Mouse (Mus musculus) liver, postnatal 0 days (tissue): ENCODE measurements at regions not wholly inside any gene's neighbourhood (a gene's known extent, or its start where the extent isn't known, plus 50 kb on each side); places are given as distances from the start of the nearest gene placed in this dataset.

Experiments
- CTCF ChIP-seq: sonication (generic); IDR thresholded peaks from 2 replicates; pipeline ENCODE4 v1.5.1; 2016; ENCODE audit warnings: antibody characterized with exemption, low read depth
- EP300 ChIP-seq: IDR thresholded peaks from 2 replicates; pipeline ENCODE4 v1.6.1; 2016; ENCODE audit warnings: antibody characterized with exemption, low read depth, mild to moderate bottlenecking

DNA sequence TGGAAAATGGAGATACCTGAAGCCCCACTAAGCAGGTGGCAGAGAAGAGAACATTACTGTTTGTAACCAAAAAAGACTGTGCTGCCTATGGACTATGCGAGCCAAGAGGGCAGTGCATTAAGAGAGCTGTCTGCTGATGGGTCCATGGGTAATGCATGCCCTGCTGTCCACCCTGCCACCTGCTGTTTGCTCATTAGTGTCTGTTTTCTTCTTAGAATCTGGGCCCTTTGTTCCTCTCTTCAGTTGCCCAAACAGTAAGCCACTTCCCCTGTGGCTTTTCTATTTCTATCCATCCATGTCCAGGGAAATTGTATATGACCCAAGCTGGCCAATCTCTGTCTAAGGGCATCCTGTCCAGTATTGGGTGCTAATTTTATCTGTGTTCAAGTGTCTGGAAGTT, 901.2 kb upstream of the Fam160b2 start:
- TF ChIP-seq CTCF (no peak), EP300 (no peak)
